Mouse (Mus musculus): ENCODE measurements around the gene Tbc1d25.

GRCm38 (mm10) chrX:8211490-8212207, 35.7 kb upstream of the Tbc1d25 start:
- TF ChIP-seq CTCF (IDR thresholded peaks at IDR 0.05; ENCODE audit: low read depth) (no peak), EP300 (IDR thresholded peaks at IDR 0.05; ENCODE audit: low read depth) (no peak)

Measured in heart, postnatal 0 days (tissue).